Mouse (Mus musculus): Measurements from ENCODE around the gene Top2b. TPM values are rescaled to one million over a fixed set of nuclear protein-coding genes. Genes with fewer than 3 reads are reported as not detected.

Top2b gene
- polyA plus RNA-seq, 1 experiment from 2014 or later, result 50.9 TPM

GRCm38 (mm10) chr14:16364161-16364831 is 683 bp upstream of the Top2b start:
- peaks cover 10% of the 10 kb centered on the region; the same call in 1 of the 2 replicates for H3K4me1 ChIP-seq
- H3K4me2 ChIP-seq, result peak overlapping the region; percentile 79
- no peaks in the 10 kb centered on the region for H3K9me3 ChIP-seq
- under 1% methylated on average over 25 of the region's 32 CpGs for WGBS
- peak overlapping the region; percentile 88 for H3K4me3 ChIP-seq
- H3K9ac ChIP-seq, result peak overlapping the region; percentile 71
- ATAC-seq (ENCODE audit: insufficient number of reproducible peaks, low FRiP score, low TSS enrichment, low read depth), result peak; percentile 64
- H3K27ac ChIP-seq, result peak overlapping the region; percentile 97
- no peaks in the 10 kb centered on the region for H3K36me3 ChIP-seq
- no peaks in the 10 kb centered on the region for H3K27me3 ChIP-seq

- H3K9ac ChIP-seq, result peak overlapping the region; percentile 97
- H3K4me1 ChIP-seq, result peaks cover 11% of the 10 kb centered on the region; the same call in 1 of the 2 replicates
- H3K4me2 ChIP-seq, result peak overlapping the region; percentile 61
- peak overlapping the region; percentile 88 for H3K4me3 ChIP-seq
- H3K36me3 ChIP-seq, result no peaks in the 10 kb centered on the region
- peak overlapping the region; percentile 97 for H3K27ac ChIP-seq
- under 1% methylated on average over 82 of the region's 87 CpGs for WGBS
- no peaks in the 10 kb centered on the region for H3K27me3 ChIP-seq
- no peaks in the 10 kb centered on the region for H3K9me3 ChIP-seq
- ATAC-seq (ENCODE audit: insufficient number of reproducible peaks, low FRiP score, low TSS enrichment, low read depth), result peak; percentile 61
Measured at GRCm38 (mm10) chr14:16365362-16366173, 589 bp downstream of the Top2b start.

GRCm38 (mm10) chr14:16366174-16366889 is 1.4 kb downstream of the Top2b start:
- peak overlapping the region; percentile 61 for H3K4me2 ChIP-seq
- no peaks in the 10 kb centered on the region for H3K9me3 ChIP-seq
- no peak for ATAC-seq (ENCODE audit: insufficient number of reproducible peaks, low FRiP score, low TSS enrichment, low read depth)
- 11% methylated on average over 16 of the region's 16 CpGs for WGBS
- no peaks in the 10 kb centered on the region for H3K36me3 ChIP-seq
- H3K4me3 ChIP-seq, result peak overlapping the region; percentile 88
- H3K27ac ChIP-seq, result peak overlapping the region; percentile 97
- peak overlapping the region; percentile 97 for H3K9ac ChIP-seq
- no peaks in the 10 kb centered on the region for H3K27me3 ChIP-seq
- H3K4me1 ChIP-seq, result peaks cover 11% of the 10 kb centered on the region; the same call in 1 of the 2 replicates

- ATAC-seq (ENCODE audit: insufficient number of reproducible peaks, low FRiP score, low TSS enrichment, low read depth), result no peak
- WGBS, result 36% methylated on average over 2 of the region's 2 CpGs
- Histone ChIP-seq H3K4me3 (peak overlapping the region; percentile 88), H3K36me3 (no peaks in the 10 kb centered on the region), H3K27me3 (no peaks in the 10 kb centered on the region), H3K4me1 (peaks cover 11% of the 10 kb centered on the region; the same call in 1 of the 2 replicates), H3K9ac (no peak overlapping the region), H3K9me3 (no peaks in the 10 kb centered on the region), H3K27ac (no peak overlapping the region), H3K4me2 (peak overlapping the region; percentile 61)
Measured at GRCm38 (mm10) chr14:16366986-16367385, 2.0 kb downstream of the Top2b start.

- Histone ChIP-seq H3K4me2 (no peak overlapping the region), H3K9ac (no peak overlapping the region), H3K27ac (no peak overlapping the region), H3K4me1 (0 out of 2 replicates have a peak, but pooled peaks cover 8% of the 10 kb centered on the region), H3K27me3 (no peaks in the 10 kb centered on the region), H3K4me3 (no peak overlapping the region), H3K9me3 (no peaks in the 10 kb centered on the region), H3K36me3 (no peaks in the 10 kb centered on the region)
- no peak for ATAC-seq (ENCODE audit: insufficient number of reproducible peaks, low FRiP score, low TSS enrichment, low read depth)
Measured at GRCm38 (mm10) chr14:16372761-16373160, 7.8 kb downstream of the Top2b start.

- Histone ChIP-seq H3K4me1 (0 out of 2 replicates have a peak, but pooled peaks cover 8% of the 10 kb centered on the region), H3K4me2 (no peak overlapping the region), H3K4me3 (no peak overlapping the region), H3K27me3 (no peaks in the 10 kb centered on the region), H3K9ac (no peak overlapping the region), H3K27ac (no peak overlapping the region), H3K36me3 (no peaks in the 10 kb centered on the region), H3K9me3 (no peaks in the 10 kb centered on the region)
- no peak for ATAC-seq (ENCODE audit: insufficient number of reproducible peaks, low FRiP score, low TSS enrichment, low read depth)
Measured at GRCm38 (mm10) chr14:16373190-16373589, 8.2 kb downstream of the Top2b start.

- peaks cover 9% of the 10 kb centered on the region for H3K4me1 ChIP-seq
- no peaks in the 10 kb centered on the region for H3K27me3 ChIP-seq
- H3K9me3 ChIP-seq, result no peaks in the 10 kb centered on the region
- H3K4me2 ChIP-seq, result no peak overlapping the region
- no peak overlapping the region for H3K27ac ChIP-seq
- ATAC-seq (ENCODE audit: insufficient number of reproducible peaks, low FRiP score, low TSS enrichment, low read depth), result no peak
- no peaks in the 10 kb centered on the region for H3K36me3 ChIP-seq
- H3K9ac ChIP-seq, result no peak overlapping the region
- 16% methylated on average over 2 of the region's 2 CpGs for WGBS
- no peak overlapping the region for H3K4me3 ChIP-seq
Measured at GRCm38 (mm10) chr14:16379917-16380570, 15.1 kb downstream of the Top2b start.

- Histone ChIP-seq H3K27me3 (no peaks in the 10 kb centered on the region), H3K4me3 (no peak overlapping the region), H3K27ac (no peak overlapping the region), H3K9me3 (no peaks in the 10 kb centered on the region), H3K9ac (no peak overlapping the region), H3K4me2 (no peak overlapping the region), H3K36me3 (no peaks in the 10 kb centered on the region), H3K4me1 (peaks cover 6% of the 10 kb centered on the region)
- ATAC-seq (ENCODE audit: insufficient number of reproducible peaks, low FRiP score, low TSS enrichment, low read depth), result no peak
- 69% methylated on average over 1 of the region's 1 CpGs for WGBS
Measured at GRCm38 (mm10) chr14:16384783-16385182, 19.8 kb downstream of the Top2b start.

GRCm38 (mm10) chr14:16405187-16405586 is 40.2 kb downstream of the Top2b start:
- 91% methylated on average over 4 of the region's 4 CpGs for WGBS
- no peak overlapping the region for H3K27ac ChIP-seq
- H3K4me3 ChIP-seq, result no peak overlapping the region
- H3K4me1 ChIP-seq, result no peaks in the 10 kb centered on the region
- H3K4me2 ChIP-seq, result no peak overlapping the region
- no peak overlapping the region for H3K9ac ChIP-seq
- peaks cover 33% of the 10 kb centered on the region for H3K36me3 ChIP-seq
- H3K9me3 ChIP-seq, result no peaks in the 10 kb centered on the region
- H3K27me3 ChIP-seq, result no peaks in the 10 kb centered on the region
- ATAC-seq (ENCODE audit: insufficient number of reproducible peaks, low FRiP score, low TSS enrichment, low read depth), result no peak

GRCm38 (mm10) chr14:16414163-16414562 is 49.2 kb downstream of the Top2b start:
- 81% methylated on average over 4 of the region's 4 CpGs for WGBS
- no peak for ATAC-seq (ENCODE audit: insufficient number of reproducible peaks, low FRiP score, low TSS enrichment, low read depth)
- H3K27me3 ChIP-seq, result no peaks in the 10 kb centered on the region
- H3K27ac ChIP-seq, result no peak overlapping the region
- peaks cover 29% of the 10 kb centered on the region for H3K36me3 ChIP-seq
- no peaks in the 10 kb centered on the region for H3K9me3 ChIP-seq
- H3K4me1 ChIP-seq, result no peaks in the 10 kb centered on the region
- H3K9ac ChIP-seq, result no peak overlapping the region
- no peak overlapping the region for H3K4me2 ChIP-seq
- no peak overlapping the region for H3K4me3 ChIP-seq

GRCm38 (mm10) chr14:16427569-16427968 is 62.6 kb downstream of the Top2b start:
- 73% methylated on average over 4 of the region's 4 CpGs for WGBS
- Histone ChIP-seq H3K4me2 (no peak overlapping the region), H3K9ac (no peak overlapping the region), H3K4me1 (no peaks in the 10 kb centered on the region), H3K9me3 (no peaks in the 10 kb centered on the region), H3K27ac (no peak overlapping the region), H3K27me3 (no peaks in the 10 kb centered on the region), H3K36me3 (peaks cover 44% of the 10 kb centered on the region), H3K4me3 (no peak overlapping the region)
- no peak for ATAC-seq (ENCODE audit: insufficient number of reproducible peaks, low FRiP score, low TSS enrichment, low read depth)

Data from limb, embryonic 15.5 days (tissue).